Mouse (Mus musculus) CH12.LX (cell line): ENCODE data around the gene Aqp5.

ENCODE experiments used
- E2F4 ChIP-seq: IDR thresholded peaks from 2 replicates; pipeline ENCODE4 v1.6.1; 2011; ENCODE audit warnings: low read depth, low read length, improper control_type of control experiment; ENCODE audit not compliant: insufficient replicate concordance
- NELFE ChIP-seq: IDR thresholded peaks from 2 replicates; pipeline ENCODE4 v1.6.1; 2011; ENCODE audit warnings: low read depth, low read length, improper control_type of control experiment

DNA sequence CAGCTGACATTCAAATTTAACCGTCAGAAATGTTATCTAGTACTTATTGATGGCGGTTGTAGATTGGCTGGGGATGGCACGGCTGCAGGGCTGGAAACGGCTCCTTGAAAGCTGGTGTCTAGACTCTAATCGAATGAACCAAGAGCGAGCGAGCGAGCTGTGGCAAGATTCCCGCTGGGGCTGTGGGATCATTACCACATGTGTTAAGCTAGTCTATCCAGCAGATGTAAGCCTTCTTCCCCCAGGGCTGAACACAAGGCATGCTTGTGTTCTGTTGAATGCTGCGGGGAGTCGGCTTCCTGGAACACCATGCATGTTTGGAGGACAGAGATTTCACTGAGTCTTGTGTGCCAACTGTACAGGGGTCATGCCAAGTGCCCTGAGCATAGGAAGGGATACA lies 44.0 kb upstream of the Aqp5 start:
- TF ChIP-seq E2F4 (no peak), NELFE (no peak)
